8 mouse cellular contexts compared by ENCODE assay signal in genomic region chr4:103781398-103781797, GRCm38 (mm10).
A peak's percentile ranks its signal among the peaks of the same experiment; 100 is the strongest.
DNase-seq lines count a peak whose midpoint lies in the region; ATAC-seq lines count a peak whose summit lies in the region.

No protein-coding gene starts in this region.

- H3K9ac ChIP-seq in forebrain, embryonic 14.5 days (ENCODE audit: low read length): no peak overlapping the region
- H3K9ac ChIP-seq in neural tube, embryonic 14.5 days (replicated peaks; ENCODE audit: low read depth, low read length): no peak overlapping the region
- H3K9ac ChIP-seq in neural tube, embryonic 15.5 days (replicated peaks): no peak overlapping the region

- no peaks in the 10 kb centered on the region for H3K9me3 ChIP-seq in forebrain, embryonic 14.5 days (replicated peaks; ENCODE audit: control insufficient read depth, low read length)
- no peaks in the 10 kb centered on the region for H3K9me3 ChIP-seq in forebrain, embryonic 10.5 days
- H3K9me3 ChIP-seq in neural tube, embryonic 14.5 days (ENCODE audit: control insufficient read depth, low read length): no peaks in the 10 kb centered on the region
- no peaks in the 10 kb centered on the region for H3K9me3 ChIP-seq in neural tube, embryonic 15.5 days (replicated peaks)

- no peaks in the 10 kb centered on the region for H3K4me1 ChIP-seq in forebrain, embryonic 14.5 days (ENCODE audit: control insufficient read depth, insufficient read depth, low read length)
- H3K4me1 ChIP-seq in forebrain, embryonic 10.5 days: no peaks in the 10 kb centered on the region
- no peaks in the 10 kb centered on the region for H3K4me1 ChIP-seq in neural tube, embryonic 14.5 days (ENCODE audit: control insufficient read depth, insufficient read depth, low read length)
- peaks cover 6% of the 10 kb centered on the region; the same call in 1 of the 2 replicates for H3K4me1 ChIP-seq in neural tube, embryonic 15.5 days

- H3K4me3 ChIP-seq in forebrain, embryonic 14.5 days (ENCODE audit: low read depth, low read length): no peak overlapping the region
- no peak overlapping the region for H3K4me3 ChIP-seq in forebrain, embryonic 10.5 days
- no peak overlapping the region for H3K4me3 ChIP-seq in neural tube, embryonic 14.5 days (ENCODE audit: low read depth, low read length)
- no peak overlapping the region for H3K4me3 ChIP-seq in neural tube, embryonic 15.5 days (replicated peaks)

- ATAC-seq in forebrain, embryonic 14.5 days: no peak
- ATAC-seq in neural tube, embryonic 14.5 days (ENCODE audit: low read depth): peak; percentile 58; the same call in 1 of the 2 replicates
- no peak for ATAC-seq in neural tube, embryonic 15.5 days (ENCODE audit: low FRiP score)

- WGBS in forebrain, embryonic 14.5 days: 60% methylated on average over 4 of the region's 4 CpGs
- whole genome bisulfite sequencing in forebrain, embryonic 10.5 days: 74% methylated on average over 4 of the region's 4 CpGs
- 51% methylated on average over 4 of the region's 4 CpGs for WGBS in neural tube, embryonic 14.5 days
- 47% methylated on average over 4 of the region's 4 CpGs for WGBS in neural tube, embryonic 15.5 days

- H3K27ac ChIP-seq in forebrain, embryonic 14.5 days (ENCODE audit: low read depth, low read length): no peak overlapping the region
- H3K27ac ChIP-seq in forebrain, embryonic 10.5 days: no peak overlapping the region
- no peak overlapping the region for H3K27ac ChIP-seq in neural tube, embryonic 14.5 days (ENCODE audit: low read depth, low read length)
- no peak overlapping the region for H3K27ac ChIP-seq in neural tube, embryonic 15.5 days (replicated peaks)

- no peak overlapping the region for H3K4me2 ChIP-seq in forebrain, embryonic 14.5 days (ENCODE audit: low read length)
- no peak overlapping the region for H3K4me2 ChIP-seq in neural tube, embryonic 14.5 days (ENCODE audit: low read depth, low read length)
- H3K4me2 ChIP-seq in neural tube, embryonic 15.5 days: no peak overlapping the region

- H3K36me3 ChIP-seq in forebrain, embryonic 14.5 days (ENCODE audit: control insufficient read depth, insufficient read depth, low read length): no peaks in the 10 kb centered on the region
- H3K36me3 ChIP-seq in forebrain, embryonic 10.5 days (replicated peaks): no peaks in the 10 kb centered on the region
- H3K36me3 ChIP-seq in neural tube, embryonic 14.5 days (ENCODE audit: control insufficient read depth, insufficient read depth, low read length): no peaks in the 10 kb centered on the region
- H3K36me3 ChIP-seq in neural tube, embryonic 15.5 days: no peaks in the 10 kb centered on the region

- peak; percentile 59 for DNase-seq in forebrain, embryonic 14.5 days (ENCODE audit: low spot score)
- DNase-seq in forebrain, embryonic 10.5 days (ENCODE audit: extremely low spot score, low spot score): no peak
- DNase-seq in kidney, postnatal 25 days: peak; percentile 71 to 77
- DNase-seq in urinary bladder, postnatal 4 days (ENCODE audit: low spot score in 2 of 2): peak; percentile 61 to 69
- no peak for DNase-seq in frontal cortex, postnatal 36 days (ENCODE audit: low spot score in 2 of 2)
- no peak for DNase-seq in thymus, postnatal 36 days

- H3K27me3 ChIP-seq in forebrain, embryonic 14.5 days (replicated peaks; ENCODE audit: control insufficient read depth, insufficient read depth, low read length): no peaks in the 10 kb centered on the region
- no peaks in the 10 kb centered on the region for H3K27me3 ChIP-seq in forebrain, embryonic 10.5 days (ENCODE audit: poor library complexity, severe bottlenecking)
- H3K27me3 ChIP-seq in neural tube, embryonic 14.5 days (ENCODE audit: control insufficient read depth, insufficient read depth, low read length): no peaks in the 10 kb centered on the region
- H3K27me3 ChIP-seq in neural tube, embryonic 15.5 days (replicated peaks): no peaks in the 10 kb centered on the region

Comparison
In these comparisons a context has a peak if more than half of its experiments do, and no peak if none do; other contexts are left out.
1. DNase-seq: peak in forebrain, embryonic 14.5 days (single experiment), kidney, postnatal 25 days (2 of 2) and urinary bladder, postnatal 4 days (2 of 2); none in forebrain, embryonic 10.5 days (single experiment), frontal cortex, postnatal 36 days (0 of 2) and thymus, postnatal 36 days (0 of 2).